Mouse (Mus musculus) midbrain, embryonic 16.5 days (tissue): ENCODE data around the gene Cbx1. TPM values are rescaled to one million over a fixed set of nuclear protein-coding genes. Genes with fewer than 3 reads are reported as not detected.

ENCODE experiments used
- ATAC-seq: fragments of 200-750 bp; cut with Nextera tagmentation; 2 replicates; pipeline ENCODE4 v1.8.0; 2017; ENCODE audit warnings: moderate TSS enrichment
- H3K27ac ChIP-seq: fragments of 300-500 bp; sonication (generic); 2 replicates; pipeline ENCODE4 v1.5.1; 2014; ENCODE audit warnings: mild to moderate bottlenecking, low read length, mixed read lengths
- H3K27me3 ChIP-seq: fragments of 300-500 bp; sonication (generic); 2 replicates; pipeline ENCODE4 v1.6.1; 2014; ENCODE audit warnings: low read depth, low read length, mixed read lengths; ENCODE audit not compliant: control insufficient read depth, insufficient read depth
- H3K36me3 ChIP-seq: fragments of 300-500 bp; sonication (generic); 2 replicates; pipeline ENCODE4 v1.6.1; 2014; ENCODE audit warnings: mild to moderate bottlenecking, low read length, moderate library complexity, mixed read lengths; ENCODE audit not compliant: control insufficient read depth, insufficient read depth
- H3K4me1 ChIP-seq: fragments of 300-500 bp; sonication (generic); 2 replicates; pipeline ENCODE4 v1.6.1; 2014; ENCODE audit warnings: mild to moderate bottlenecking, low read length, mixed read lengths; ENCODE audit not compliant: control insufficient read depth, insufficient read depth
- H3K4me2 ChIP-seq: fragments of 300-500 bp; sonication (generic); 2 replicates; pipeline ENCODE4 v1.6.1; 2014; ENCODE audit warnings: mild to moderate bottlenecking, low read length, mixed read lengths
- H3K4me3 ChIP-seq: fragments of 300-500 bp; sonication (generic); 2 replicates; pipeline ENCODE4 v1.5.1; 2014; ENCODE audit warnings: low read depth, mild to moderate bottlenecking, low read length, moderate library complexity, mixed read lengths
- H3K9ac ChIP-seq: fragments of 300-500 bp; sonication (generic); 2 replicates; pipeline ENCODE4 v1.6.1; 2014; ENCODE audit warnings: low read depth, low read length, mixed read lengths
- H3K9me3 ChIP-seq: fragments of 300-500 bp; sonication (generic); replicated peaks from 2 replicates; pipeline ENCODE4 v1.6.1; 2014; ENCODE audit warnings: mild to moderate bottlenecking, low read length, mixed read lengths; ENCODE audit not compliant: control insufficient read depth, poor library complexity, severe bottlenecking
- WGBS: fragments of 180-500 bp; shearing (Covaris S2); extraction: QIAGEN DNeasy Blood & Tissue Kit; methylation state at CpG from one replicate; pipeline ENCODE4 v1.1.7; 2014; 5-methylcytosine and 5-hydroxymethylcytosine counted together
- polyA plus RNA-seq: library from polyadenylated mRNA; unstranded; fragments of >200 nt; fragmentation: Nextera tagmentation; extraction: Ambion mirVana; gene quantifications from 2 replicates; pipeline ENCODE4 v1.2.1, GENCODE M21; 2015

Gene Cbx1
- polyA plus RNA-seq, 1 experiment from 2014 or later = 56.2 TPM

GRCm38 (mm10) chr11:96758402-96758801, 30.5 kb upstream of the Cbx1 start:
- Histone ChIP-seq H3K27me3 (no peaks in the 10 kb centered on the region), H3K9ac (no peak overlapping the region), H3K4me2 (no peak overlapping the region), H3K9me3 (no peaks in the 10 kb centered on the region), H3K4me3 (no peak overlapping the region), H3K36me3 (no peaks in the 10 kb centered on the region), H3K27ac (no peak overlapping the region), H3K4me1 (no peaks in the 10 kb centered on the region)
- 83% methylated on average over 5 of the region's 5 CpGs for WGBS
- ATAC-seq = no peak

GRCm38 (mm10) chr11:96760042-96760441, 28.9 kb upstream of the Cbx1 start:
- Histone ChIP-seq H3K9me3 (no peaks in the 10 kb centered on the region), H3K4me3 (no peak overlapping the region), H3K36me3 (no peaks in the 10 kb centered on the region), H3K4me2 (no peak overlapping the region), H3K9ac (no peak overlapping the region), H3K27ac (no peak overlapping the region), H3K4me1 (peaks cover 3% of the 10 kb centered on the region; the same call in 1 of the 2 replicates), H3K27me3 (no peaks in the 10 kb centered on the region)
- WGBS = 37% methylated on average over 3 of the region's 3 CpGs
- no peak for ATAC-seq

GRCm38 (mm10) chr11:96761984-96762383, 26.9 kb upstream of the Cbx1 start:
- Histone ChIP-seq H3K4me2 (no peak overlapping the region), H3K9me3 (no peaks in the 10 kb centered on the region), H3K27ac (no peak overlapping the region), H3K4me1 (peaks cover 6% of the 10 kb centered on the region; the same call in 1 of the 2 replicates), H3K36me3 (no peaks in the 10 kb centered on the region), H3K9ac (no peak overlapping the region), H3K27me3 (no peaks in the 10 kb centered on the region), H3K4me3 (no peak overlapping the region)
- WGBS = 71% methylated on average over 7 of the region's 7 CpGs
- ATAC-seq = no peak

DNA sequence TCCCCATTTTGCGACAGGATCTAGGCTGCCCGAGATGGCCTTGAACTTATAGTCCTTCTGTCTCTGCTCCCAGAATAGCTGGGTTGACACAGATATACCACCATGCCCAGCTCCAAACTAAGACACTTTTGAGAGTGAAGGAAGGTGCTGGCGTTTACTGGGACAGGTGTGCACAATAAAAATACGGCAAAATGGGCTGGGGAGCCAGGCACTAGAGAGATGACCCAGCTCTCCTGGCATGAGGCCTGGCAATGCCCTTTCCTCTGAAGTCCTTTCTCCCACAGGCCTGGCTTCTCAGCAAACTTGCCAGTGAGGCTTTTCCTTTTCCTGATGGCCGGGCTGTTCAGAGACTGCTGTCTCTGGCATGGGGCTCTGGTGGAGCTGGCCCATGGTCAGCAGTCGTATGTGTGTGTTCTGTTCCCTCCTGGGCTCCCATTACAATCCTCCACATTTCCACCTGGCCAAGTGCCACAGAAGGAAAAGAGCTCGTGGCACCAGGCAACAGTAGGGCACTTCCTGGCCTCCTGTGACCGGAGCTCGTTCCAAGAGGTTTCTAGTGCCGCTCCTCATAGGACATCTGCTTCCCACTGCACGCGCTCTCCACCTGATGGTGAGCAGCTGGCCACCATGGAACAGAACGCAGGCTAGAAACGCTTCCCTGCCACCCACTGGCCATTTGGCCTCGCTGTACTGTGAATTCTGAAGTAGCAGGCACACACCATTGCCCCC, 26.0 kb upstream of the Cbx1 start:
- Histone ChIP-seq H3K4me2 (no peak overlapping the region), H3K4me1 (peaks cover 9% of the 10 kb centered on the region; the same call in 1 of the 2 replicates), H3K27ac (no peak overlapping the region), H3K27me3 (no peaks in the 10 kb centered on the region), H3K9me3 (no peaks in the 10 kb centered on the region), H3K4me3 (no peak overlapping the region), H3K9ac (no peak overlapping the region), H3K36me3 (no peaks in the 10 kb centered on the region)
- WGBS = 70% methylated on average over 15 of the region's 15 CpGs
- no peak for ATAC-seq

- ATAC-seq = no peak
- H3K4me3 ChIP-seq = no peak overlapping the region
- peaks cover 5% of the 10 kb centered on the region for H3K36me3 ChIP-seq
- H3K4me1 ChIP-seq = peaks cover 9% of the 10 kb centered on the region; the same call in 1 of the 2 replicates
- 0 out of 2 replicates have a peak overlapping the region, but pooled peaks have one; percentile 25 for H3K27ac ChIP-seq
- H3K9ac ChIP-seq = 0 out of 2 replicates have a peak overlapping the region, but pooled peaks have one; percentile 12
- no peaks in the 10 kb centered on the region for H3K27me3 ChIP-seq
- H3K4me2 ChIP-seq = peak overlapping the region; percentile 18; the same call in 1 of the 2 replicates
- no peaks in the 10 kb centered on the region for H3K9me3 ChIP-seq
- WGBS = 20% methylated on average over 13 of the region's 13 CpGs
These were observed 24.2 kb upstream of the Cbx1 start for GRCm38 (mm10) chr11:96764511-96765350.

GRCm38 (mm10) chr11:96765645-96766044, 23.3 kb upstream of the Cbx1 start:
- no peak overlapping the region for H3K4me3 ChIP-seq
- no peak overlapping the region for H3K9ac ChIP-seq
- no peaks in the 10 kb centered on the region for H3K27me3 ChIP-seq
- 81% methylated on average over 7 of the region's 7 CpGs for WGBS
- H3K4me1 ChIP-seq = peaks cover 9% of the 10 kb centered on the region; the same call in 1 of the 2 replicates
- H3K27ac ChIP-seq = no peak overlapping the region
- peaks cover 11% of the 10 kb centered on the region for H3K36me3 ChIP-seq
- no peak for ATAC-seq
- H3K9me3 ChIP-seq = no peaks in the 10 kb centered on the region
- H3K4me2 ChIP-seq = no peak overlapping the region

DNA sequence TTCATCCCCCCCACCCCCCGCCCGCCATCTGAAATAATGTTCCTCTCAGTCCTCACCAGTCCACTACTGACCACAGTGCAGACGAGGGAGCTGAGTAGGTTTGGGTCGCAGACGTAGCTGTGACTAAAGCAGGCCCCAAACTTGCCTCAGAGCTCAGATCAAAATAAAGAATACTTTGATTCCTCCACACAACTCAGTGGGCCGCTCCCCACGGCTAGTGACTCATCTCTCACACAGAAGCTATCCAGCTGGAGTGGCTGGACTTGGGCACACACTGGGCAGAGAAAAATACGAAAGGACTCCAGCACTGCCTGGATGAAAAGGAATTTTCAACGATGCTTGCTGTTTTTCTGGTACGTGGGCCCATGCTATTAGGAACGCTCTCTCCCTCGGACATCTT, 22.4 kb upstream of the Cbx1 start:
- Histone ChIP-seq H3K9me3 (no peaks in the 10 kb centered on the region), H3K36me3 (peaks cover 11% of the 10 kb centered on the region), H3K27ac (no peak overlapping the region; the same call in 1 of the 2 replicates), H3K4me2 (no peak overlapping the region), H3K9ac (no peak overlapping the region), H3K4me1 (peaks cover 9% of the 10 kb centered on the region; the same call in 1 of the 2 replicates), H3K27me3 (no peaks in the 10 kb centered on the region), H3K4me3 (no peak overlapping the region)
- 0 out of 2 replicates have a peak, but pooled peaks have one; percentile 7 for ATAC-seq
- WGBS = 49% methylated on average over 12 of the region's 12 CpGs

- Histone ChIP-seq H3K4me2 (no peak overlapping the region), H3K4me1 (peaks cover 9% of the 10 kb centered on the region; the same call in 1 of the 2 replicates)
- WGBS = 12% methylated on average over 7 of the region's 7 CpGs
These were observed 21.8 kb upstream of the Cbx1 start for GRCm38 (mm10) chr11:96767096-96767495.

More at GRCm38 (mm10) chr11:96767096-96767495, 21.8 kb upstream of the Cbx1 start:
- ATAC-seq = peak; percentile 59
- H3K9ac ChIP-seq = no peak overlapping the region
- peaks cover 14% of the 10 kb centered on the region for H3K36me3 ChIP-seq
- no peak overlapping the region for H3K4me3 ChIP-seq
- H3K27ac ChIP-seq = peak overlapping the region; percentile 24; the same call in 1 of the 2 replicates
- H3K27me3 ChIP-seq = no peaks in the 10 kb centered on the region
- H3K9me3 ChIP-seq = no peaks in the 10 kb centered on the region
